Mouse (Mus musculus): Measurements from ENCODE around the gene Cryba1.
"Not testable (repeated sequence)": the region's sequence is repeated elsewhere in the genome, so short reads cannot be mapped to it uniquely, and the experiment has no call there.

Gene Cryba1

DNA sequence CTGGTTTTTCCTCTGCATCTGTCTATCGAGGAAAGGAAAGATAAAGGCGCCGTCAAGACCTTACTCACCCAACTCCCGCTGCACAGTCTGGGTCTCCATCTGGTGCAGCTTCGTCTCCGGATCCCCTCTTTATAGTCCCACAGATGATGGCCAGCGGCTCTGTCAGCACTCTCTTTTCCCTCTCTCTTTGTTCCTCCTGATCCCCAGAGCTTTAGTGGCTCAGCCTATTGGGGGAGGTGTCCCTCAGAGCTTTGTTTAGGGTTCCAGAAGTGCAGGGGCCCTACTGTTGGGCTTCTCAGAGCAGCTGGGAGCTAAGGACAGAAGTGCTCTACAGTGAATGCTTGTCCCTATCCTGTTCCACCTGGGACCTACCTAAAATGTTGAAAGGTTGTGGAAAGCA, at the start of gene Cryba1:
Gene Cryba1 (minus strand): TSS at position 101 of the 400 bp plus-strand sequence.
- DNase-seq: no peak

DNA sequence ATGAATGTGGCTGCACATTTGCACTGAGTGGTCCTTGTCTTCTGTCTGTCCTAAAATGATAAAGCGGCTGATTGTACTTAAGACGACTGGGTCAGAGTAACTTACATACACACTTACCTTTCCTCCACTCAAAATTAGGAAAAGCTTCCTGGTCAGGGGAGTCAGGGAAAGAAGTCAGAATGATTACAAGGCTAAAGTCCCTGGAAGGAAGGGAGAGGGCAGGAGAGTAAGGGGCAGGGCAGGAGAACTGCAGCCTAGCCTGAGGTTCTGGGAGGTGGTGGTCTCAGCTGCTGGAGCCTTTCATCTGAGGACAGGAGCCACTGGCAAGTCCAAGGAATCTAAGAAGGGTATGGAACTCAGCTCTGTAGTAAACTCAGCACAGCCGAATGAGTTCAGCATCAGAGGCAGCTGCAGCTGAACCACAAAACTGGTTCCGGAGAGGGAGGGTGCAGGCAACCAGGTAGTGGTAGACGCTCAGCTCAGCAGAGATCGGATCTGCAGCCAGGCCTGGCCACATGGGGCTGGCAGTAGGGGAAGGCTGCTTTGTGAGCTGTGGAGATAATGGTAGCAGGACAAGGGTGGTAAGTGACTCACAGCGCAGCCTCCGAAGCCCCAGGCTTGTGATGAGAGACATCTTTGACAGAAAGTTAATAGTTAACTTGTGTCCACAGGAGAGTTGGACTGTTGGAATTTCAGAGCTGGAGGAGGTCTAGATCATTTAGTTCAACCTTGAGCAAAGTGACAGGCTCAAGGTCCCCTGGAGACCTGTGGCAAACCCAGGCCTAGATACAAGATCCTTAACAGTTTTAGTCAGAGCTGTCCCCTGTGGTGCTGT, 47.0 kb upstream of the Cryba1 start:
- peak; percentile 76 to 87 for DNase-seq

DNA sequence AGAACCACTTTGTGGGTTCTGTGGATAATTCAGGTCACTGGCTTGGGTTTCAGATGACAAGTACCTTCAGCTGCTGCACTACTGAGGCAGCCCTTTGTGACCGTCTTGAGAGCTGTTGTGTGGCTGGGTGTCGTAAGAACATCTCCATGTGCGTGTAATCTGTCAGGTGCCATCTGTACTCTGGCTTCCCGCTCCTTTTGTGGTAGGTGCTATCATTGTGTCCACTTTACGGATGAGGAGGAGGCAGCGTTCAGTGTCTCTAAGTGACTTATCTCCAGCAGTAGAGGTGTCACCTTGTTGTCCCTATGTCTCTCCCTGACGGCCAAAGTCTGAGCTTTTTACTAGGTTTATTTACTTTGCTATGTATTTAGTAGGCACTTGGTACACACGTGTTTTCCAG, 45.3 kb upstream of the Cryba1 start:
- no peak for DNase-seq

DNA sequence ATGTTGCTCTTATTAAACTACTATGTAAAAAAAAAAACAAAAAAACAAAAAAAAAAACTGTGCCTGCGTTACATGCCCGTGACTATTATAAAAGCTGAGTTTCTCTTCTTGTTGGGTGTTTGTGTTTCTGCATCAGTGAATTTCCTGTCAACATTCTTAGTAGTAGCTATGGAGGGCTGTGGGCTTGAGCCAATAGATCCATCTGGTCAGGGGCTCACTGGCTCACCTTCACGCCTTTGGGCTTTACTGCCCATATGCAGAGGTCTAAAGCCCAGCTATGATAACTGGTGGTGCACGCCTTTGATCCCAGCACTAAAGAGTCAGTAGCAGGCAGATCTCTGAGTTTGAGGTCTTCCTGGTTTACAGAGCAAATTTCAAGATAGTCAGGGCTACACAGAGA, 44.4 kb upstream of the Cryba1 start:
- DNase-seq: no peak

DNA sequence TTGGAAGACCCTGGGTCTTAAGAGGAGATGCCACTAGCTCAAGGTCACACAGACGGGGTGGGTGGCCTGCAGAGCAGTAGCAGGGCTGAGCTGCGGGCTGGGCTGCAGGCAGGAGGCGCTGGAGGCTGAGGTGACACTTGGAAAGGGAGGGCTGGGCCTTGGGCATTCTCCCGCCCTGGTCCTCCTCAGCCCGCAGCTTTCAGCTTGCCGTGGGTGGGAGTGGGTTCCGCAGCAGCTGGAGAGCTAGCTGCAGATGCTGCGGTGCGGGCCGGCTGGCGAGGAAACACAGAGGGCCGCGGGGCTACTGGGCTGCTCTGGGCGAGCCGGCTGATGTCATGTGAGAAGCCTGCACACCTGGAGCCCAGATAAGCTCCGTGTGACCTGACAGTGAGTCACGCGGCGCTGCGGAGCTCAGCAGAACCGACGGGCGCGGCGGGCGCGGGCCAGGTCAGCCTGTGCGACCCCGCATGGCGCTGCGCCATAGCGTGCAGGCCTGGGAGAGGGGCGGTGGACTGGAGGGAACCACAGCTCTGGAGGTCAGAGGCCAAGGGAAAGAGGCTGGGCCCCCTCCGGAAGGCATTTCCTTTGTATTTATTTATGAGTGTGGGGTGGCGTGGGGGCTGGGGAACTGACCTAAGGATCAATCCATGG, 41.4 kb upstream of the Cryba1 start:
- DNase-seq: peak; percentile 69 to 70

DNA sequence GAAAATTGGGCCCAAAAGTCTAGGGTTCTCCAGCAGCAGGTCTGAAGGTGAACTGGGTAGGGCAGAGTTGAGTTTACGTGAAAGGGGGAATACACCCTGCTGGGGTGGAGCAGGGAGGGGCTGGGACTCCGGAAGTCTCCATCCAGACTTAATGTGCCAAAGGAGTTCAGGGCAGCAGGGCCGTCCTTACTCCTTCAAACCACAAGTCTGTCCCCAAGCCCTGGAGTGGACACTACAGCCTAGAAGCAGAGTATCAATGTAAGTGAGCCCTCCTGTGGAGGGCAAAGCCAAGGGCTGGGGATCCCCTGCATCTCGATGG, 40.3 kb upstream of the Cryba1 start:
- peak; percentile 59 to 61 for DNase-seq

DNA sequence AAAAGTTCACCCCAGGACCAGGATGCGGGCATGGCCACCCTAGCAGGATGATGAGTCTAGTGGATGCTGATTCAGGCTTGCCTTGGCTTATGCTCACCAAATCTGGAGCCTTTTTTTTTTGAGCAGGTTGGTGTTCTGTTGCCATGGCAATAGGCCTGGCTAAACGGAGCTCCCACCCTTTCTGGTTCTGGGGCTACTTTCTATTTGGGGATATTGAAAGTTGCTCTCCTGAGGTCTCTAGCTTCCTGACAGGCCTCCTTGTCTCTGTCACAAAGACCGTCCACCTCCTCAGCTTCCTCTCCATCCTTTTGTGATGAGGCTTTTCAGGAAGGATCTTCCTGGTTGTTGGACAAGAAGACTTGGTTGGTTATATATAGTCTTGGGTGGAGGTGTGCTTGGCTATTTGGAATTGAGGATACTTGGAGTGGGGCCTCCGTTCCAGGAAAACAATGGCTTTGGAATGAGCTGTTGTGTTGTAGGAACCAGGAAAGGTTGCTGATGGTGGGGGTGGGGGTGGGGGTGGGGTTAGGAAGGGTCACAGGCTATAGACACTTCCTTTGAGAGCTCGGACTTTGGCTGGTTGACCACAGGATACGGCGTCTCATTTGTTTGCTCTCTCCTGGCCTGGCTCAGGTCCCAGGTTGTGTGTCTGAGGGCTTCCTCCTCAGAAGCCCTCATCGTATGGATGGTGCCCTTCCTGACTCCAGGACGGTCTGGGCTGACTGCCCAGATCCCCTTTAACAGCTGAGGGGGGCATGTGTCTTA, 39.8 kb upstream of the Cryba1 start:
- DNase-seq: peak; percentile 73 to 81

DNA sequence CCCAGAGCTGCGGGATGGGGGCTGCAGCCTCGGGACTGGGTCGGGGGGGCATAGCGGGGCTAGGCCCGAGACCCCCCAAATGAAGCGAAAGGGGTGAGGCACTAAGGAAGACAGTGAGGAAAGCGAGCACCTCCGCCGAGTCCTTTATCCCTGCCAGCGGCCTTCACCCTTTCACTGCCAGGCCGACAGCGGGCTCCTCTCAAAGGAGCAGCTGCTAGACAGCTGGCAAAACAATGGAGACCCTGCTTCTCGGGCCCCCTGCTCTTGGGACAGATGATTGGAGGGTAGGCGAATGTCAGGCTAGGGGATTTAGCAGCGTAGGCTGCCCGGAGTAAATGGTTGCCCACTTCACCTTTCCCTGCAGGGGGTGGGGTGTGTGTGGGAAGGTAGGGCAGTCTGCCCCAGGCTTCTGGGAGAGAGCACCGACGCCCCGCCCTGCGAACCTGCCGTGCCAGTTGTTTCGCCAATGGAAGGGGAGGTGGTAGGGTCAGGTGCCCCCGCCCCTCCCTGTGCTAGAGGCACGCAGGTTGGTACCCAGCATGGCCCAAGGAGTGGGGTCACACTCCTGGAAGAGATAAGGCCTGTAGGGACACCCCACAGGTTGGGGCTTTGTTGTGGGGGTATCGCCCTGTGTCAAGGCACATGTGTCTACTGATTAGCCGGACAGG, 38.7 kb upstream of the Cryba1 start:
- peak; percentile 91 to 92 for DNase-seq

DNA sequence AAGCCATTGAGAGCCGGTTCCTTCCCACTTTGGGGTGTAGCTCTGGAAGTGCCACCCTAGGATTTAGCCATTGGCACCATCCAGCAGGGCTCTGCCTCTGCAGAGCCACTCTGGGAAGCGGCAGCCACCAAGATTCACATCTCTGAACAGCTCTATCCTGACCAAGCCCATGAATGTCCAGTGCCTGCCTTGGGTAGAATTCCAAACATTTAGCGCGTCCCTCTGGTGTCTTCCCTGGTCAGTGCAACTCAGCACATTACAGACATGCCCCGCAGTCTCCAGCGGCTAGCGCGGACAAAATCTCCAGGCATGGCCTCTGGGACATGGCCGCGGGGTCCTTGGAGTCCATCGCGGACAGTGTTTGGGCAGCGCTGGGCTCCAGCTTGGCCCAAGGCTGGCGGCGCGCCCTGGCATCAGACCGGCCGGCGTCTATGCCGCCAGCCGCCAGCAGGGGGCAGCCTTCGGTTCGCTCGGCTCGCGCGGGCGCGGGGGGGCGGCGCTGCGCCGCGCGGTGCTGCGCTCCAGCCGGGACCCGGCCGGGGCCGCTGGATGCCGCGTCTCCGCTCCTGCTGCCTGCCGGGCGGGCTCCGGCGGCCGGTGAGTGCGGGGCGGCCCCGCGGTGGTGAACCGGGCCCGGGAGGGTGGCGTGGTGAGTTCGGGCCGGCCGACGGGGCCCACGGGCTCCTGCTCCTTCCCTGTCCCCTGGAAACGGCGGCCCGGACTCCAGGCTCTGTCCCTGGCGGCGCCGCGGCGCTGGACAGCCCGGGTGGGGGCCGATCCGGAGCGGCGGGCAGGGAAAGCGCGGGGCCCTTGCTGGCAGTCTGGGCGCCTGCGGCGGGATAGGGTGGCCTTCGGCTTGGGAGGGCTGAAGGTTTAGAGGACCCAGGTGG, 37.9 kb upstream of the Cryba1 start, which contains the start of gene Myo18a:
Gene Myo18a (plus strand): TSS at position 464 of the 890 bp plus-strand sequence.
- peak; percentile 61 to 81 for DNase-seq

DNA sequence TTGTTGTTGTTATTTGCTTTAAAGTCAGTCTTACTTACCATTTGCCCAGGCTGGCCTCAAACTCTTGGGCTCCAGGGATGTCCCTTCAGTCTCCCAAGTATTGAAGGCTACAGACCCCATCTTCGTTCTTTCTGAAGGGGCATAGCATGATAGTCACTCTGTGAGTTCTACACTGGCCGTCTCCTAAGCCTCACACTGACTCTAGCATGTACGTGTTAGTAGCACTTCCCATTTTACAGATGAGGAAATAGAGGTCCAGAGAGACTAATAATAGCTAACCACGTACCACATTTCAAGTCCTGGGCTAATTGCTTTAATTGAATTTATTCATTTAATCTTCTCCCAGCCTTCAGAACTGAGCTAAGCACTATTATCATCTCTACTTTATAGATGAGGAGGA, 34.9 kb upstream of the Cryba1 start:
- DNase-seq: no peak

DNA sequence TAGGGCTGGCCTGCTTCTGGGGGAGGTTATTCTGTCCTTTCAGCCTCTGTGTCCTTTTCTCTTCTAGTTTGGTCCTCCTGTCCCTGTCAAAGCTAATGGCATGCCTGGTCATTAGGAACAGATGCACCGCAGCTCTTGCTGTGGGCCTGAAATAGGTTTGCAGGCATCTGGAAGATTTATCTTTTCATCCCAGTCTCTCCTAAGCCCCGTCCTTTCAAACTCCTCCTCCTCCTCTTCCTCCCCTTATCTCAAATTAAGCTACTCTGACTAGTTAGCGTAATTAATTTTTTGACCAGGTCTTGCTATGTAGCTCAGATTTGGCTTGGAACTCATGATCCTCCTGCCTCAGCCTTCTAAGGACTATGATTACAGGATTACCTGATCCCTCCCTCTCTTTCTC, 28.4 kb upstream of the Cryba1 start:
- DNase-seq: no peak

DNA sequence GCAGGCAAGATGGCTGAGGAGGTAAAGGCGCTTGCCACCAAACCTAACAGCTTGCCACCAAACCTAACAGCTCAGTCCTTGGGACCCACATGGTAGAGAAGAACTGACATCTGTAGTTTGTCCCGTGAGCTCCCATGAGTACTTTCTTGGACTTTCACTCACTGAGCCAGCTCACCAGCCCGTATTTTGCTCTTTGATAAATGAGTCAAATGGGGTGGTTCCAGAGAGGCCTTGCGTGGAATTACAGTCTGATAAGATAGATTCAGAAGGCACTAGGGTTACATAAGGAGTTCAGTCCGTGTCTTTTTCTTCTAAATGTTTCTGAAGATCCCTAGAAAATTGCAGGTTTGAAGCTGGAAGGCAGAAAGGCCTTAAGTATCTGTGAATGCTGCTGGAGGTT, 27.4 kb upstream of the Cryba1 start:
- no peak for DNase-seq

DNA sequence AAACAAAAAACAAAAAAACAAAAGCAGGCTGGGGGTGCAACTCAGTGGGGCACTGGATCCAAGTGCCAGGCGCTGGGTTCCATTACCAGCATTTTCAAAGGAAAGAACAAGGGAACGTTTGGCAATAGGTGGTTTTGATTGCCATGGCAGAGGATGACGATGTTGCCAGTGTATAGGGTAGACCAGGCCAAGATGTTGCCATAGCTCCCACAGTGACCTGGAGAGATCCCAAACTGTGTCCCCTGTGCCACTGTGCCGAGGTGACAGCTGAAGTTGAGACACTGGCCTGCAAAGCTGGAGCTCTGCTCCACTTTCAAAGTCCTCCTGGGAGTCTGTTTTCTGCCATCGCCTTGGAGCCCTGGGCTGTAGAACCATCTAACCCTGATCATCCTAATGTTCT, 23.9 kb upstream of the Cryba1 start:
- DNase-seq: no peak

DNA sequence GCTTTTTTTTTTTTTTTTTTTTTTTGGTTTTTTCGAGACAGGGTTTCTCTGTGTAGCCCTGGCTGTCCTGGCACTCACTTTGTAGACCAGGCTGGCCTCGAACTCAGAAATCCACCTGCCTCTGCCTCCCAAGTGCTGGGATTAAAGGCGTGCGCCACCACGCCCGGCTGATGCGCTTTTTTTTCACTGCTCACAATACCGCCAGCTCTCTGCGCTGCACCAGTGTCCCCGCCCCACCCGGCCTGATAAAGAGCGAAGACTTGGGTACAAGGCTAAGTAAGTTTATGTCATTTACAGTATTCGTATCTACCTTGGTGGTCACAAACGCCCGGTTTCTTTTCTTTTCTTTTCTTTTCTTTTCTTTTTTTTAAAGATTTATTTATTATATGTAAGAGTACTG, 22.0 kb upstream of the Cryba1 start:
- not testable (repeated sequence) for DNase-seq

DNA sequence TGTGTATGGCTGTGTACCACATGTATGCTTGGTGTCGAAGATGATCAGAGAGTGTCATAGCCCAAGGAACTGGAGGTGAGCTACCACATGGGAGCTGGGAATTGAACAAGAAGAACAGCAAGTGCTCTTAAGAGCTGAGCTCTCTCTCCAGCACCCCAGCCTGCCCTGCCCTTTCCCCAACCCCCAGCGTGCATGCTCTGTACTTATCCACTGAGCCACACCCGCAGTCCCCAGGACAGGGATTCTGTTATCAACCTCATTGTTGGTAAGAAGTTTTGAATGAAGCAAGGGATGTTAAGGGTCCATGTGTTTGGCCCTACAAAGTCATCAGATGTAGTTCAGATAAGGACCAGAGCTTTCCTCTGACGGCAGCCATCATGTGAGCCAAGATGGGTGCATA, 21.6 kb upstream of the Cryba1 start:
- DNase-seq: no peak

DNA sequence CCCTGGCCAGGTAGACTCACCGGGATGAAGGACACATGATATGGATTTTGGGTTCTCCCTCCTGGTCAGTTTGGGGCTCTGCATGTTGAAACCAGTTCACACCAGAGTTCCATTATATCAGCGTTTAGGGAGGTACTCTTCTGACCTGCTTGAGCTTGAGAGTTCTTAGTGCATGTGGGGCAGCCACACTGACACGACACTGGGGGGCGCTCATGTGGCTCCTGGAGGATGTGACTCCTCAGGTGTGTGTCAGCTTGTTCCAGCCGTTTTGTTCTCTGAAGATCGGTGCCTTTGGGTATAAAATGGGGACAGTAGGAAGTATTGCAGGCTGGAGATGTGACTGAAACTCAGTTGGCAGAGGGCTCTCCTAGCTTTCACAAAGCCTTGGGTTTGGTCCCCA, 18.9 kb upstream of the Cryba1 start:
- DNase-seq: peak; percentile 27 to 62

DNA sequence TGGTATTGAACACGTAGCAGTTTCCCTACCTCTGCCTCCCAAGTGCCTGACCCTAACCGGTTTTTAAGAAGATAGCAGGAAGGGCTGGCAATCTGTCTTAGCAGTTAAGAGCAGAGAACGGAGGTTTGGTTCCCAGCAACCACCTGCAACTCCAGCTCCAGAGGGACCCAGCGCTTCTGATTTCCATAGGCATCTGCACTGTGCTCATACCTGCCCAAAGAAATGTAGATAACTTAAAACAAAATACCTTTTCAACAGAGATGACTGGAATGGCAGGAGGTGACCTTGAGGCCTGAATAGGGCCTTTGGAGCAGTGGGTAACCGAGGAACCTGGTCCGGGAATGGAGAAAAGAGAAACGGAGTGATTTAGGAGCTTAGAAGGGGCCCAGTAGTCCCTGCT, 13.5 kb upstream of the Cryba1 start:
- DNase-seq: no peak

DNA sequence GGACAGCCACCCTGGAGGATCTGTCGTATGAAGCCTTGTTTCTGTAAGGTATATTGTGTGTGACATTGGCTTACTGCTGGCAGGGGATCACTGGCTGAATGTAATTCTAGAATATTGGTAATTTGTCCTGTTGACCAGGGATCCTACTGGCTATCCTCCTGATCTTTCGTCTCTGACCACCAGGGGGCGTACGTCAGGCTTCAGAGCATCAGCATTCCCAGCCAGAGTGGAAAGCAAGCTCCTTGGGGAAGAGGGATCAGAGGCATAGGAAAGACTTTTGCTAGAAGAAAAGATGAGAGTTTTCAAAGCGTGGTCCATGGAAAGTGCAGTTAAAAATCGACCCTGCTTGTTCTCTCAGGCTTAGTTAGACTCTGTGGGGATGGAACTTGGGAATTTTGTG, 12.2 kb upstream of the Cryba1 start:
- DNase-seq: peak; percentile 70 to 92

DNA sequence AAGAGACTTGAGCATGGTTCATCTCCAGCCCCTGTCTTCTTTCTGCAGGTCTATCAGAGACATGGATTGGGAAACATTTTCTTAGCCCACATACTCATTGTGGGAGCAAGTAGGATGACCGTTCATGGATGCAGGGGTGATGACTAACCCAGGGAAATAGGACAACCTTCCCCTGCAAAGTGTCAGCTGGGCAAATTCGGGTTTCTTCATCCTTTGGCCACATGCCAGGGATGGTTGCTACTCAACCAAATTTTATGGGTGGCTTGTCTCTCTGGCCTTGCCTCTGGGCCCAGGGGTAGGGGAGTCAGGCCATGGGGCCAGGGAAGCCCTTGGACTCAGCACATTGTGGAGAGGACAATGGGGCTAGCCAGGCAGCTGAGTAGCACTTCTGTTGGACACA, 3.5 kb upstream of the Cryba1 start:
- DNase-seq: no peak

DNA sequence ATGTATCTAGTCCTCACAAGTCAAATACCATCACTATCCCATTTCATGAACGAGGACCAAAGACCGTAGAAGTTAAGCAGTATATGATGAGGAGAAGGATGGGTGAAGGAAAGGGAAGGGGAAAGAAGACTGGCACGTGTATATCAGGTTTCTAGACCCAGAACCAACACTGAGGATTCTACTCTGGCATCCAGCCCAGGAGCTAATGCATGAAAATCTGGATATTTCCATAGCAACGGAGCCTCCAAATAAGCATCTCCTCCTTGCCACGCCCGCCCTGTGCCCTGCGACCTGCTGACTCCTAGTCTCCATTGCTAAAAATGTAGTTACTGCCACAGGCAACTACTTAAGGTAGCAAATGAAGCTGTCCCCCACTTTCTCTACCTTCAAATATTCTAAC, 317 bp downstream of the Cryba1 start:
- no peak for DNase-seq

DNA sequence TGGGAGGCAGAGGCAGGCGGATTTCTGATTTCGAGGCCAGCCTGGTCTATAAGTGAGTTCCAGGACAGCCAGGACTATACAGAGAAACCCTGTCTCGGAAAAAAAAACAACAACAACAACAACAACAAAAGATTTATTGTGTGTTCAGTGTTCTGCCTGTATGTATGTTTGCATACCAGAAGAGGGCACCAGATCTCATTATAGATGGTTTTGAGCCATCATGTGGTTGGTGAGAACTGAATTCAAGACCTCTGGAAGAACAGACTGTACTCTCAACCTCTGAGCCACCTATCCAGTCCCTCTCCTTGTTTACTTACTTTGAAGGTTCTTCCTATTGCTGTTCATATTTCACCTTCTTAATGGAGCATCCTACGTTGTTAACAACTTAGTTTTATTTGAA, 3.7 kb downstream of the Cryba1 start:
- no peak for DNase-seq

DNA sequence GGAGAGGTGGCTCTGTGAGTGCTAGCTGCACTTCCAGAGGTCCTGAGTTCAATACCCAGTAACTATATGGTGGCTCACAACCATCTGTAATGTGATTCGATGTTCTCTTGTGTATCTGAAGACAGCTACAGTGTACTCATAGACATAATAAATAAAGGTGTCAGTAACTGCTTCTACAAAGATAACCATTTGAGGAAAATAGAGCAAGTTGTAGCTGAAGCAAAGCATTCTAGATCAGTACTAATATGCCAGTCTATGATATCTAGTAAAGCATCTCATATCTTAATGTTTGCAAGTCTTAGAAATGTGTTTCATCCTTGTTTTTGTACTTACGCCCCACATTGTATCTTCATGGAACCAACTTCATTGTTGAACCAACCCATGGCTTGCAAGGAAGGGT, 6.0 kb downstream of the Cryba1 start:
- DNase-seq: no peak

Measured in kidney, adult 8-10 months (tissue).